Mouse (Mus musculus) megakaryocyte, embryonic 14.5 days (primary cell): ENCODE data around the gene Rho.

Source experiments
- FLI1 ChIP-seq: IDR thresholded peaks from 2 replicates; pipeline ENCODE4 v1.6.1; 2012; ENCODE audit warnings: low read length, inconsistent platforms, mixed read lengths
- GATA1 ChIP-seq: IDR thresholded peaks from 3 replicates; pipeline ENCODE4 v1.6.1; 2012; ENCODE audit warnings: mixed read lengths, low read length, inconsistent platforms, borderline replicate concordance

DNA sequence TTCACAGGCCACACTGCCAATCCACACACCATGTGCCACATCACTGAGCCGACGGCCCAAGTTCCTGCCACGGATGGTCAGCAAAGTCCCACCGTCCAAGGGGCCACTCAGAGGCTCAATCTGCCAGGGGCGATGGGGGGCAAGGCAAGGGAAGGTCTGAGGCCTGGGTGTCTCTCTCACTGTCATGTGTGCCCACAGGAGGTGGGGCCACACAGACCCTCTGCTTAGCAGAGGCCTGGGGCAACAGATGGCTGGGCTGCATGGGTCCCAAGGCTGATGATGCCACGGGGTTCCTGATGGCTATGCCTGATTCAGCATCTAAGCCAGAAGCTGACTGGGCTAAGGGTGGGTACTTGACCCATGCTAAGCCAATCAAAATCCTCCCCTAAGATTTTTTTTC, 37.2 kb downstream of the Rho start:
- no peak for TF ChIP-seq GATA1
- TF ChIP-seq FLI1: no peak
